Mouse (Mus musculus) cerebellum, postnatal 36 days (tissue): ENCODE data around the gene Ahdc1.

Source experiments
- DNase-seq, 2 experiments: peaks; one replicate each; pipeline ENCODE4 v3.0.0; 2021 to 2022; ENCODE audit warnings: mixed read lengths in 2 of 2

The Ahdc1 gene

DNA sequence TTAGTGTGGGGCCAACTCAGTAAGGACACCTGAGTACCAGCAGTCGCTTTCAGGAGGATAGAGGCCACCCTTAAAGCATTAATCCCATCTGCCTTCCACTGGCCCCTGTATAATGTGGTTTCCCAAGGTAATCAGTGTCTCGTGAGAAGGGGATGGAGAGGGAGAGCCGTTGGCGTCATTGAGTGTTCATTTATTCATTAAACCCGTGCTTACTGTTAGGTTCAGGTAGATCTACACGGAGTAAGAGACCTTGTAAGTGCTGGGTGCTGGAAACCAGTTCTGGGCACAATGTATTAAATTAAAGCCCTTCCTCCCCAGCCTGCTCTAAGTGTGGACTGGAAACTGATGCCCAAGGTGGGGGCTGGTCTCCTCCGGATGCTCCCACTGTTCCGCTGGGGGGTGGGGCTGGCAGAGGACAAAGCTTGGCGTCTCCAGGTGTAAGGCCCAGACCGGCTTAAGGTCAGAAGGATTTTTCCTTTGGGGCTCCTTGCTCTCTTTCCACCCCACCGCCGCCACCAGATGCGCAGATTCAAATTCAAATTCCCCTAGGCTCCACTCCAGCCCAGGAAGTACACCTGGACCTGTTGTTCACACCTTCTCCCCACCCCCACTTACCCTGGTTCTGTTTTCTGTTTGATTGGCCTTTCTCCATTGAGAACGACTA is 29.3 kb downstream of the Ahdc1 start:
- no peak for DNase-seq

DNA sequence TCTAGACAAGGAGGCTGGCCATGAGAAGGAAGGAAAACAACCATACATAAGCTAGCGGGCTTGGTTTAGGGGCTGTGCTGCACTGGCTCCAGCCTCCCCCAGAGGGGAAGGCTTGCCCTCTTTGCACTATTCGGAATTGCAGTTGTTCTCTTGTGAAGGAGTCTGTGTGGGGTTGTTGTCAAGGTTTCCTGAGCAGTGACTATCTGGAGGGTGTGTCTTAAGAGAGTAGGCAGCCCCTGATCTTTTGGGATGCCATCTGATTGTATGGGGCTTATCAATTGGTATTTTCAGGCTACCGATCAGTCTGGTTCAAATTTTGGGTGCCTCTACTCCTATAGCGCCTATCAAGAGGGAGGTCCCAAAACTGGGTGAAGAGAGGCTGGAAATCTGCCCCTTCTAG is 31.2 kb downstream of the Ahdc1 start:
- no peak for DNase-seq

DNA sequence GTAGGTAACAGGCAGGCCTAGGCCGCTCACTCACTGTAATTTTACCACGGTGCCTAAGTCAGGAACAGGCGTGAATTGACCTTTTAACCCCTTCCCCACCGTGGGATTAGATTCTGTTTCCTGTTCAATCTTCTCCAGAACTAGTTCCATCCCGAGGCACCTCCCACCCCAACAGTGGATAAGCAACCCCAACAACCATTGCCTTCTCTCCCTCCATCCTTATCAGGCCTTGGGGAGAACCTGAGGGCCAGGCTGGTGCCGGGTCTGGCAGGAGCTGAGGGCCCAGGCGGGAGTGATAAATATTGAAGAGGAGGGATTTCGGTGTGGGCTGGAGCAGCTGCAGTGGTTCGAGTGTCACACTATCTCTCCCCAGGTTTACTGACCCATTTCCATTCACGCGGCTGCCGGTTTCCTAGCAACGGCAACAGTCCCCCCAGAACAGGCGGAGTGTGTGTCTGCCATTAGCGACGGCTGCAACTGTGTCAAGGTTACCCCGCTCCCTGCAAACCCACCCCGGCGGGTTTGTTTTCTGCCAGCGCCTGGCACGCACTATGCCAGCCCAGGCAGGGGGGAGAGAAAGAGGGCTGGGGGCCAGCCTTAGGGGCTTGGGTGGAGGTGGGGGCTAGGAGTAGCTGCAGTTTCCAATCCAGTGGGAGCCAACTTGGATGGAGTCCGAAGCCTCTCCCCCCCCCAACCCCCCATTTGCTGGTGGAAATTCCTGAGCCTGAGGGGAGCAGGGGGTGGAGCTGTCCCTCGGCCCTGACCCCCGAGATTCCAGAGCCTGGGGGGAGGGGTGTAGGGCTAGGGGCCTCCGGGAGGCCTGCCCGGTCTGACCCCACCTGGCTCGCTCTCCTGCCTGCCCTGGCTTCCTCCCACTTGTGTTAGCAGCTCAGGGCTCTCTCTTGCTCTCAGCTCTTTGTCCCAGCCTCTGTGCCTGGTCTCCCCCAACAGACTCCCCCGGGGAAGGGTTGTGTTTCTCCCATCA is 31.9 kb downstream of the Ahdc1 start:
- DNase-seq: no peak

DNA sequence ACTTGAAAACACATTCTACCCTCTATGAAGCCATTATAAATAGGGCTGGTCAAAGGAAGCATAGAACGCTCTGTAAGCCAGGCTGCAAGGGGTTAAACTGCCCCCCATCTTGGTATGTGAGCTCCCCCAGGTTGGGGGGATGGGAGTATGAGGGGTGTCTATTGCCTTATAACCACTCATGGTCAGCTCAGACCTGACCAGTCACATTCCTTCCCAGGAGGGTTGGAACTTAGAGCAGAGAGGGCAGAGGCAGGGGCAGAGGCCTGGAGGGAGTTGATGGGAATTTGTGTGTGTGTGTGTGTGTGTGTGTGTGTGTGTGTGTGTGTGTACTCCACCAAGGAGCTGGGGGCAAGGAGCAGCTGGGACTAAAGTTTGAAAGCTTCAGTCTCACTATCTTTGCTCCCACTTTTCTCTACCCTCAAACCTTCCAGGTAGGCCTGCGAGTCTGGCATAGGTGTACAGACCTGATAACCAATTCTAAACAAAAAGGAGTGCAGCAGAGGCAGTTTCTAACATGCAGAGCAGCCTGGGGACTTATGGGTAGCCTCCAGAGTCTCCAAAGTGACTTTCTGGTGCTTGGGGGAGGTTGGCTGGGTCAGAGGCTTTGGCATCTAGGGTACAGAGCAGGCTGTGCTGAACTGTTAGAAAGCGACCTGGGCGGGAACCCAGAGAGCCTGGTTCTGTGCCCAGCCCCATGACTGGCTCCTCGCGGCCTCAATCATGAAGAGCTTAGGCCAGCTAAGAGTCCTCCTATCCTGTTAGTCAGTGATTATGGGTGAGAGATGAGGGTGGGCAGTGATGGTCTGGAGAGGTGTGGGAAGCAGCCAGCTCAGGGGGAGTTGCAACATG is 33.0 kb downstream of the Ahdc1 start:
- DNase-seq: peak; percentile 70 to 71

DNA sequence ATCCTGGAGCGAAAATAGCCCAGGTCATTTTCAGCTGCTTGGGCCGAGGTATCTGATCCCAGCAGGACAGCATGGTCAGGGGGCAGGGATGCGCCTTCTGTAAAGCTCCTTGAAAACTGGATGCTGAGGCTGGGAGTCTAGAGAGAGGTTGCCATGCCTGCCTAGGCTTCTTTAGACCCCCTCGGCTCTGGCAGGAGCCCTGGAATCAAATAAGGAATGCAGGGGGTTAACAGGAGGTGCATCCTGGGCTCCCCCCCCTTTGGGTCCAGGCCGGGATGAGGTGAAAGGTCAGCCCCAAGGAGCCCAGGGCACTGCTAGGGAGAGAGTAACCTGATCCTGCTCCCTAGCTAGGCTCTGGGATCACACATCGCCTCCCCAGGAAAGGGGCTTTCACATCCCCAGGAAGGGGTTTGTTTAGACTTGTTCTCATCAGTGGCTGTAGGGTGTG is 33.6 kb downstream of the Ahdc1 start:
- no peak for DNase-seq

GRCm38 (mm10) chr4:133045771-133046474 is 34.9 kb downstream of the Ahdc1 start:
- no peak for DNase-seq

DNA sequence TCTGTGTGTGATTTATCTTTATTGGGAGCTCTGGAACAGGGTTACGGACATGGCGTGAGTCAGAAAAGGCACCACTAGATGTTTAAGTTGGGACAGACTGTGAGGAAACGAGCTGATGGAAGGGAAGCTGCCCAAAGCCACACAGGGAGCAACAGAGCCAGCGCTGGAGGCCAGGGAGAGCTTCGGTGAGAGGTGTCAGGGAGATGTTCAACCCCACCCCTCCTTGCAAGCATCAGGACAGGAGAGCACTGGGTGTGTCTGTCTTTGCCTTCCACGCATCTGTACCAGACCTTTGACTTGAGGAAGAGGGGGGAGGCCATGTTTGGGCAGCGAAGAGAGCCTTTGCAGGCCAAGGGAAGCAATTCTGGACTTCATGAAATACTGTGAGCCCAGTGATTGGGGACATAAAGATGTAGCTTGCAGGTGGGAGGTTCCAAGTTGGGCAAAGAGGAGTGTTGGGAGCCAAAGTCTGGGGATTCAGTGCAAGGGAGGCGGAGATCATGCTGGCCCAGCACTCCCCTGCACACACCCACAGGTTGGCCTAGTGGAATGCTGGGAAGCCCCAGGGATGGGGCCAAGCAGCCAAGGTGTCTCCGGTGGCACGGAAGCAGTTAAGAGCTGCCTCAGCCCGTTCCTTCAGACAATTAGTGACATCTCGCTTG is 35.8 kb downstream of the Ahdc1 start:
- no peak for DNase-seq

DNA sequence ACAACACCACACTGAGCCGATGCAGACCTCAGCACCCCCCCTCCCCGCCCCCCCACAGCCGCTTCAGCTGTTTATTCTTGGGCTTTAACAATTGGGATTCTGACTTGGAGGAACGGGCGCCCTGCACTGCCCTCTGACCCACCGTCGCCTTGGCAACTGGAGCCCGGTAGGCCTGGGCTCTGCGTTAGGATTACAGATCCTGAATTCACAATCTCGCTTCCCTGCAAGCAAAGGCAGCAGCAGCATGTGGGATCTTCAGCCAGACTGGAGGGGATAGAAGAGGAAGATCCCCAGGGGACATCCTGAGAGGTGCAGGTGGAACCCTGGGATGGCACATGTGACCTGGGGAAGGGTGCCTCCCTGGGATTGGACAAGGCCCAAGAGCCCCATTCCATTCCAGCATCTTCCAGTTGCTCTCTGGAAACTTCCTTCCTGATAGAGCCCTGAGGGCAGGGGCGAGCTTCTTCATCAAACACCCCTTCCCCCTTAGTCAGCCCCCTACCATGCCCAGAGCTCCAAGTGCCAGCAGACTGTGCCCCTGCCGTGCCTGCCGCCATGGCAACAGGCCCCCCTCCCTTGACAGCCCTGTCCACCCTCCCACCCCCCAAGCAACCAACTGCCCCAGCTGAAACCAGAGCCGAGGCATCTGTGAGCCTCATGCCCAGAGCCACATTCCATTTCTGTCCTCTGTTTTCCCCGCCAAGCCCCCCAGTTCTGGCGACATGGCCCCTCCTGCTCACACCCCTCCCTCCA is 36.5 kb downstream of the Ahdc1 start:
- no peak for DNase-seq

- peak; percentile 61 to 70 for DNase-seq
Measured at GRCm38 (mm10) chr4:133049071-133049920, 38.2 kb downstream of the Ahdc1 start.

DNA sequence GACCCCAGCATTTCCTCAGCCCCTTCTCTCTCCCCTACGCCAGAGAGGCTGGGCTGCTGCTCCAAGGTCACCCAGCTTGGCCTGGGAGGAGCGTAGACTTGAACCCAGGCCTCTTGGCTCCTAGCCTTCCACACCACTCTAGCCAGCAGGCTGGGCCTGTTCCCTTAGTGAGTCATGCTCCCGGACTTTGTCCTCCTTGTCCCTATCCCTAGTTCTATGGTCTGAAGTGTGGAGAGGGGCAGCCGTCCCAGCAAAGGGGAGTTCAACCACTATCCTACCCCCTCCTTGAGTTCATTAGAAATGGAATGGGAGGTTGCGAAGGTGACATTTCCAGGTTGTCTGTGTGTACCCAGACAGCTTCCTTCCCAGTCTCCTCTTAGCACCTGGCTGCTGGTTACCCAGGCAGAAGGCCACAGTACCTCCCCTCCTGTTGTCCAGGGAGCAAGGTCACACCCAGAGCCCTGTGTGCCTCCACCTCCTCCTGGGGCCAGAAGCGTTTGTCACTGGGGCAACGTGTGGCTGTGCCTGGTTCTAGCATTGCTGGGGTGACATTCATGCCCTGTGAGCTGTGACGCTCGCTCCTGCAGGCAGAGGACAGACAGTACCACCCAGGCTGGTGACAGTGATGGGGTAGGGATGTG is 39.3 kb downstream of the Ahdc1 start:
- DNase-seq: no peak

DNA sequence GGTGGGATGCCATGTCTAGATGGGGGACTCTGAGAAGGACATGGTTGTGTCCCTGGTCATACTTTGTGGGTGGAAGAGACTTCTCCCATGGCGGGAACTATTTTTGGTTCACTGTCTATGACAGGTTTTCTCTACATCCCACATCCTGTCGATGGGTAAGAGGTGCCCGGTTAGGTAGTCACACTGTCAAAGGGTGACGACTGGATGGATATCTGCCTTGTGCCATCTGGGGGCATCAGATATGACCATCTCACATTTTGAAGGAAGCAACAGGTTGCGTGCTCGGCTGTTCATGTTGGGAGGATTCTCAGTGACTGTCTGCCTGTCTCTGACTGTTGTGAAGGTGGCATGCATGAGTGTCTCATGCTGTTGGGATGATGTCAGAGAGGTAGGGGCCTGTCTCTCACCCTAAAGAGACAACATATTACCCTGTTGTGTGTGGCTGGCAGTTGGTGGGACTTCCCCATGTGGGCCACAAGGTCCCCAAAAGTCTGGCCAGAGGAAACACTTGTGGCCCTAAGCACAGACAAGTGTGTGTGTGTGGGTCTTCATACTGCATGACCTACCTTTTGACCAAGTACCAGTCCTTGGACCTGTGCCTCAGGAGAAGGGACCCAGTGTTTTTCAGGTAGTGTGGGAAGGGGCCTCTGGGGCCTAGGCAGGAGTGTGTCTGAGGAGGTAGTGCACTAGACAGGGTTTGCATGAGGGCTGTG is 39.9 kb downstream of the Ahdc1 start:
- DNase-seq: no peak

DNA sequence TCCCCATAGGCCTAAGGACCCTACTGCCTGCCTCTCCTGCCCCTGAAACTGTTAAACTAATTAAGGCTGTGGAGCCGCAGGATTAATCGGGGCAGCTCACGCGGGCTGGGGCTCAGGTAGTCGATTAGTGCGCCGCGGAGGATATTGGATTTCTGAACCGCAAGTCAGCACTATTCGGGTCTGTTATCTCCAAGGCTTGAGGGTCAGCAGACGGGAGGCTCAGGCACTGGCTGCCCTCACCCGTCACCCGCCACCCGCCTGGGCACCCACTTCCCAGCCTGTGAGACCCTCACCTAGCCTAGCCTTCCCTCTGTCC is 40.4 kb downstream of the Ahdc1 start:
- no peak for DNase-seq

GRCm38 (mm10) chr4:133052029-133052745 is 41.1 kb downstream of the Ahdc1 start:
- no peak for DNase-seq

DNA sequence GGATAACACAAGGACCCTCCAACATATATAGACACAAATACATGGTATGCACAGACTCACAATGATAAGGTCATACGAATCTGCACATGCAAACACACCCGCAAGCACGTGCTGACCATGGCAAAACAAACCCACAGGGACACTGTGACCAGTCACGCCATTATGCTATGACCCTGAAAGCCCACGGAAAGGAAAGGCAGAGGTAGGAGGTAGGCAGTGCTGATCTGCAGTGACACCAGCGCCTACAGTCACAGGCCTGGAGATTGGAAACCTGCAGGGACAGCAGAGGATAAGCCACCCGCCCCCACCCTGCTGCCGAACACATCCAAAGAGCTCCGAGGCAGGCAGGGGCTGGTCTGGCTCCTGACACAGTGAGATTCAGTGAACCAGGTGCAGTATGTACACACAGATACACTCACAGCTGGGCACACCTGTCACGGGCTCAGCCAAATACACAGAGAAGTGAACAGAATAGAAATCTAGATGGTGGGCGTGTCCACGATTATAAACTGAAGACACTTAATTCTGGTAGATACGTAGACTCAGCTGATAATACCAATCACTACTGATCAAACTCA is 42.0 kb downstream of the Ahdc1 start:
- no peak for DNase-seq

DNA sequence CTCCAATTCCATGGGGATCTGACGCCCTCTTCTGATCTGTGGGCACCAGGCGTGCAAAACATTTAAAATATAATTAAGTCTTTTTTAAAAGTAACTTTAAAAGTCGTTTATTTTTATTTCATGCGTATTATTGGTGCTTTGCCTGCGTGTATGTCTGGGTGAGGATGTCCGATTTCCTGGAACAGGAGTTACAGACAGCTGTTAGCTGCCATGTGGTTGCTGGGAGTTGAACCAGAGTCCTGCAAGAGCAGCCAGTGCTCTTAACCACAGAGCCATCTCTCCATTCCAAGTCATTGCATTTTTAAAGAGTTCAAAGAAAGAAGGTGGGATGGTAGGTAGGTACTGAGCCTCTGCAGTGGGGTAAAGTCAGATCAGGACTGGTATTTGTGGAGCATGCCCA is 43.5 kb downstream of the Ahdc1 start:
- no peak for DNase-seq

DNA sequence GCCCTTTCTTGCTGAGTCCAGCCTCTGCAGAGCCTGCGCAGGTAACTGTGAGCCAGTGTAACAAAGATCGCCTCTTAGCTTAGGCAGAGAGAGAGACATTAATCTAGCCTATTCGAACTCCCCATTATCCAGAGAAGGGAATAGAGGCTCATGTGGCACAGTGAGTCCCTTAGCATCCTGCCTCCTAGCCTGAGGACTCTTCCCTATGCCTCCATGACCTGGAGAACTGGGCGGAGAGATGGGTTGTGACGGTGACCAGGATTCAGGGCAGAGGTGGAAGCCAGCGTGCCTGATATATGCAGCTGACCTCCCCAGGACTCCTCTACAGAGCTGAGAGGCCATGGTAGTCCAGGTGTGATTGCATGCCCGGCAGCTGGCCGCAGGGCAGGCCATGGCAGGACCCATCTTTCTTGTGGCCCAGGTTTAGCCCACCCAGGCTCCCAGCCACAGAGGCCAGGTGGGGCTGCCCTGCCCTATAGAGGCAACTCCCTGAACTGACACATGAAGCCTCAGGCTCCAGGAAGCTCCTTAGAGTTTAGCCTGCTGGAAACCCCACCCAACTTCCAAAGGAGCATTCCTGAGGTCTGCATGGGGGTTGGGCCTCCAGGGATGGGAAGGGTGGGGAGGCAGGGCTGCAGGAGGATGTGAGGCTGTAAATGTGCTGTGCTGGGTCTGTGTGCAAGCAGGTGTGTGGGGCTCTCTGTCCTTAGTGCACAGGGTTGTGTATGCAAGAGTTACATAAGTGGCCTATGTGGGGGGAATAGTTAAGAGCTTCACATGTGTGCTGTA is 44.3 kb downstream of the Ahdc1 start:
- DNase-seq: no peak
